Mouse (Mus musculus): ENCODE data around the gene Zfp101. TPM values are rescaled to one million over a fixed set of nuclear protein-coding genes. Genes with fewer than 3 reads are reported as not detected.

Gene Zfp101
- 21.6 and 25.0 TPM in 2 replicates for polyA plus RNA-seq (2014; fragmentation: Nextera tagmentation; extraction: Ambion mirVana)

DNA sequence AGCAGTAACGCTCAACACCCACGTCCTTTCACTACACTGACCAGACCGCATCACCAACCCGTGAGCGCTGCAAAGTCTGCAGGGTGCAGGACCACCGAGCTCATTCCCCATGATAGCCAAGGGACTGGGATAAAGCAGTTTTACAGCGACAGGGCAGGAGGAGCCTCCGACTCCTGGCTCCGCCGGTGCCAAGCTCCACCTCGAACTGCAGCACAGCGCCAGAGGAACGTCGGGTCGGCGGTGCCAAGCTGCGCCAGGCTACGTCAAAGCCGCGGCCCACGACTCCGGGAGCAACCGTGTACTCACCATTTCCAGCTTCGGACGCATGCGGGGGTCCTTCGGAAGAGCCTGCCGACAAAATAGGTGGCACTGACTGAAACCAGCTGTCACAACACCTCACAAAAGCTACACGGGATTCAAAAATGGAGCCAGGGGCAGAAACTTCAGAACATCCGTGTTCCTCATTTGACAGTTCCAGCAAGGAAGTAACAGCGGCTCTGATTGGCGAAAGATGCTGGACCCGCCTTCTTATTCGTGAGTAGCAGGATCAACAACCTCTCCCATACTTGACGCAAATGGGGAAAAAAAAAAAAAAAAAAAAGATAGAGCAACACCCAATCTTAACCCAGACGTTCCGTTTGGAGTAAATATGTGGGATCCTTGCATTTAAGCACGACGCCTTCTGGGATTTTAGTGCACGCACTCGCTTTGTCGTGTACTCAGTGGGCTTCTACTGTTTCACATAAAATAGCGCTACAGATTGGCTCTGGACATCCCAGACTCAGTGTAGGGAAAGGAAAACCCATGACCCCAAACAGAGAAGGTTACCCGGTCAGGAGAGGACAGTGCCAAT lies at the start of gene Zfp101:
Gene Zfp101 (minus strand): TSS at position 460 of the 853 bp plus-strand sequence.
- H3K9me3 ChIP-seq (ENCODE audit: control insufficient read depth, low read length): no peaks in the 10 kb centered on the region
- peak within 1 kb of the TSS; percentile 88 for H3K4me3 ChIP-seq (ENCODE audit: low read depth, low read length)
- no peaks in the 10 kb centered on the region for H3K27me3 ChIP-seq (ENCODE audit: control insufficient read depth, insufficient read depth, low read length)
- ATAC-seq (replicated peaks; ENCODE audit: low FRiP score) (peak; percentile 96), DNase-seq (ENCODE audit: low spot score) (peak; percentile 86)
- H3K4me1 ChIP-seq (replicated peaks; ENCODE audit: control insufficient read depth, insufficient read depth, low read length): peaks cover 5% of the 10 kb centered on the region; the same call in 1 of the 2 replicates
- peak within 1 kb of the TSS; percentile 65 for H3K4me2 ChIP-seq (ENCODE audit: low read depth, low read length, severe bottlenecking)
- peak within 1 kb of the TSS; percentile 74 for H3K9ac ChIP-seq (ENCODE audit: low read length)
- no peaks in the 10 kb centered on the region for H3K36me3 ChIP-seq (ENCODE audit: control insufficient read depth, insufficient read depth, low read length)
- H3K27ac ChIP-seq (ENCODE audit: low read depth, low read length): no peak within 1 kb of the TSS
- WGBS: under 1% methylated on average over 44 of the region's 44 CpGs

DNA sequence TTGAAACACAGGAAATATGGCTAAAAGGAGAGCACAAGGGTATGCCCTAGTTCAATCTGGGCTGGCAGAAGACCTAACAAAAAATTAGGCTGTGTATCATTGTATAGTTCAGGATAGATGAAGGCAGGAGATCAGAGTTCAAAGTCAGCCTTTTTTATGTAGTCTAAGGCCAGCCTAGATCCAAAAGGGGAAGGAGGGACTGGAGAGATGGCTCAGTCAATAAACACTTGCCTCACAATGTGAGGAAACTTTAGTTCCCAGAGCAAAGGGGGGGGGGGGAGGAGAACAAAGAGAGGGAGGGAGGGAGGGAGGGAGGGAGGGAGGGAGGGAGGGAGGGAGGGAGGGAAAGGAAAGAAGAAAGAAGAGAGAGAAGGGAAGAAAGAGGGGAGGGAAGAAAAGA lies 46.7 kb upstream of the Zfp101 start:
- H3K4me1 ChIP-seq (replicated peaks; ENCODE audit: control insufficient read depth, insufficient read depth, low read length): no peaks in the 10 kb centered on the region
- no peak overlapping the region for H3K9ac ChIP-seq (ENCODE audit: low read length)
- H3K27me3 ChIP-seq (ENCODE audit: control insufficient read depth, insufficient read depth, low read length): no peaks in the 10 kb centered on the region
- H3K27ac ChIP-seq (ENCODE audit: low read depth, low read length): no peak overlapping the region
- DNase-seq (ENCODE audit: low spot score) (no peak), ATAC-seq (replicated peaks; ENCODE audit: low FRiP score) (no peak)
- H3K36me3 ChIP-seq (ENCODE audit: control insufficient read depth, insufficient read depth, low read length): no peaks in the 10 kb centered on the region
- H3K9me3 ChIP-seq (ENCODE audit: control insufficient read depth, low read length): no peaks in the 10 kb centered on the region
- no peak overlapping the region for H3K4me2 ChIP-seq (ENCODE audit: low read depth, low read length, severe bottlenecking)
- no peak overlapping the region for H3K4me3 ChIP-seq (ENCODE audit: low read depth, low read length)

- Histone ChIP-seq H3K4me3 (ENCODE audit: low read depth, low read length) (no peak overlapping the region), H3K4me1 (replicated peaks; ENCODE audit: control insufficient read depth, insufficient read depth, low read length) (no peaks in the 10 kb centered on the region), H3K9ac (ENCODE audit: low read length) (no peak overlapping the region), H3K9me3 (ENCODE audit: control insufficient read depth, low read length) (no peaks in the 10 kb centered on the region), H3K36me3 (ENCODE audit: control insufficient read depth, insufficient read depth, low read length) (no peaks in the 10 kb centered on the region), H3K27me3 (ENCODE audit: control insufficient read depth, insufficient read depth, low read length) (no peaks in the 10 kb centered on the region), H3K27ac (ENCODE audit: low read depth, low read length) (no peak overlapping the region), H3K4me2 (ENCODE audit: low read depth, low read length, severe bottlenecking) (no peak overlapping the region)
- 82% methylated on average over 5 of the region's 5 CpGs for WGBS
- DNase-seq (ENCODE audit: low spot score) (no peak), ATAC-seq (replicated peaks; ENCODE audit: low FRiP score) (no peak)
These were observed 45.5 kb upstream of the Zfp101 start for GRCm38 (mm10) chr17:33439922-33440321.

DNA sequence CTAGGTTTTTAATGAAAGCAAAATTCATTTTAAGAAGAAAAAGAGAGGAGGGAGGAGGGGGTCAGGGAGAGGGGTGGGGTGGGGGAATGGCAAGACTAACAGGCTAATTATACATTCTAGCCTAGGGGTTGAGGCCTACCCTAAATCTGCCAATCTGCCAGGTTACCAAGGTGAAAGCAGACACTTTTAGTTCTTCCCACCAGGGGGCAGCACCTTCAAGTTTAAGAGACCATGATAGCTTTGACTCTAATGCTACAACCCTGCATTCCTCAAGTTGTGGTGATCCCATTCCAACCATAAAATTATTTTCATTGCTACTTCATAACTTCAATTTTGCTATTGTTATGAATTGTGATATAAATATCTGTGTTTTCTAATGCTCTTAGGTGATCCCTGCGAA lies 44.7 kb upstream of the Zfp101 start:
- H3K4me1 ChIP-seq (replicated peaks; ENCODE audit: control insufficient read depth, insufficient read depth, low read length): no peaks in the 10 kb centered on the region
- no peak overlapping the region for H3K27ac ChIP-seq (ENCODE audit: low read depth, low read length)
- no peak overlapping the region for H3K4me2 ChIP-seq (ENCODE audit: low read depth, low read length, severe bottlenecking)
- H3K9ac ChIP-seq (ENCODE audit: low read length): no peak overlapping the region
- ATAC-seq (replicated peaks; ENCODE audit: low FRiP score) (no peak; the same call in 1 of the 2 replicates), DNase-seq (ENCODE audit: low spot score) (peak; percentile 75)
- no peaks in the 10 kb centered on the region for H3K27me3 ChIP-seq (ENCODE audit: control insufficient read depth, insufficient read depth, low read length)
- 80% methylated on average over 1 of the region's 1 CpGs for WGBS
- H3K36me3 ChIP-seq (ENCODE audit: control insufficient read depth, insufficient read depth, low read length): no peaks in the 10 kb centered on the region
- no peak overlapping the region for H3K4me3 ChIP-seq (ENCODE audit: low read depth, low read length)
- no peaks in the 10 kb centered on the region for H3K9me3 ChIP-seq (ENCODE audit: control insufficient read depth, low read length)

- Histone ChIP-seq H3K4me2 (ENCODE audit: low read depth, low read length, severe bottlenecking) (no peak within 1 kb of the TSS), H3K27ac (ENCODE audit: low read depth, low read length) (no peak within 1 kb of the TSS), H3K36me3 (ENCODE audit: control insufficient read depth, insufficient read depth, low read length) (no peaks in the 10 kb centered on the region), H3K4me1 (replicated peaks; ENCODE audit: control insufficient read depth, insufficient read depth, low read length) (no peaks in the 10 kb centered on the region), H3K9me3 (ENCODE audit: control insufficient read depth, low read length) (no peaks in the 10 kb centered on the region), H3K4me3 (ENCODE audit: low read depth, low read length) (no peak within 1 kb of the TSS), H3K9ac (ENCODE audit: low read length) (no peak within 1 kb of the TSS), H3K27me3 (ENCODE audit: control insufficient read depth, insufficient read depth, low read length) (no peaks in the 10 kb centered on the region)
- 87% methylated on average over 3 of the region's 3 CpGs for WGBS
- DNase-seq (ENCODE audit: low spot score) (no peak), ATAC-seq (replicated peaks; ENCODE audit: low FRiP score) (no peak)
These were observed 37.8 kb upstream of the Zfp101 start, which contains the start of gene Actl9 for GRCm38 (mm10) chr17:33432019-33432946. Gene Actl9 (plus strand): TSS chr17:33432896.

- ATAC-seq (replicated peaks; ENCODE audit: low FRiP score): no peak
- 92% methylated on average over 5 of the region's 5 CpGs for WGBS
- DNase-seq (ENCODE audit: low spot score): no peak
- H3K4me1 ChIP-seq (replicated peaks; ENCODE audit: control insufficient read depth, insufficient read depth, low read length): peaks cover 5% of the 10 kb centered on the region; the same call in 1 of the 2 replicates
- no peaks in the 10 kb centered on the region for H3K27me3 ChIP-seq (ENCODE audit: control insufficient read depth, insufficient read depth, low read length)
- H3K9me3 ChIP-seq (ENCODE audit: control insufficient read depth, low read length): no peaks in the 10 kb centered on the region
- no peak overlapping the region for H3K9ac ChIP-seq (ENCODE audit: low read length)
- H3K4me2 ChIP-seq (ENCODE audit: low read depth, low read length, severe bottlenecking): no peak overlapping the region
- H3K27ac ChIP-seq (ENCODE audit: low read depth, low read length): no peak overlapping the region
- H3K4me3 ChIP-seq (ENCODE audit: low read depth, low read length): no peak overlapping the region
- no peaks in the 10 kb centered on the region for H3K36me3 ChIP-seq (ENCODE audit: control insufficient read depth, insufficient read depth, low read length)
These were observed 2.2 kb downstream of the Zfp101 start for GRCm38 (mm10) chr17:33392271-33392670.

DNA sequence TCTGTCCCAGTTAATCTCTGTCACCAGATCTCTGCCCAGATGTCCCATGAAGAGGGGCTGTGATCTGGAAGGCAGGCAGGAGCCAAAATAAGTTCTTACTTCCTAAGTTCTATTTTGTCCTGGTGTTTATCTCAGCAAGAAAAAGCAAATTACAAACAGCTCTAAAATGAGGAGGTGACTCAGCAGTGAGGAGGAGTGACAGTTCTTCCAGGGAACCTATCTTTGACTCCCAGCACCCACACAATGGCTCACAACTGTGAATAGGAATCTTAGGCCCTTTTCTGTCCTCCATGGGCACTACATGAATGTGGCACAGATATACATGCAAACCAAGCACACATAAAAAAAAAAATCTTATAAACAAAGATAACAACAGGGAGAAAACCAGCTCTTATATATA lies 8.7 kb downstream of the Zfp101 start:
- H3K36me3 ChIP-seq (ENCODE audit: control insufficient read depth, insufficient read depth, low read length): peaks cover 15% of the 10 kb centered on the region
- DNase-seq (ENCODE audit: low spot score) (no peak), ATAC-seq (replicated peaks; ENCODE audit: low FRiP score) (no peak)

DNA sequence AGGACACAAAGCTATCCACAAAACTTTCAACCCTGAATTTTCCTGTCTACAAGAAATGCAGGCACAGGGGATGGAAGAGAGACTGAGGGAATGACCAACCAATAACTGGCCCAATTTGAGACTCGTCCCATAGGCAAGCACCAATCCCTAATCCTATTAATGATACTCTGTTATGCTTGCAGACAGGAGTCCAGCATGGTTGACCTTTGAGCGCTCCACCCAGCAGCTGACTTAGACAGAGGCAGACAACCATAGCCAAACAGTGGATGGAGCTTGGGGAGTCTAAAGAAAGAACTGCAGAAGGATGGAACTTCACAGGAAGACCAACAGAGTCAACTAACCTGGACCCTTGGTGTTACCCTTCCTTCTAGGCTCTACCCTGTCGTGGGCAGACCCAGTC lies 21.6 kb downstream of the Zfp101 start:
- 81% methylated on average over 3 of the region's 3 CpGs for WGBS

More for the DNA sequence above, 8.7 kb downstream of the Zfp101 start:
- Histone ChIP-seq H3K27me3 (ENCODE audit: control insufficient read depth, insufficient read depth, low read length) (no peaks in the 10 kb centered on the region), H3K4me3 (ENCODE audit: low read depth, low read length) (no peak overlapping the region), H3K4me2 (ENCODE audit: low read depth, low read length, severe bottlenecking) (no peak overlapping the region), H3K27ac (ENCODE audit: low read depth, low read length) (no peak overlapping the region), H3K4me1 (replicated peaks; ENCODE audit: control insufficient read depth, insufficient read depth, low read length) (no peaks in the 10 kb centered on the region), H3K9me3 (ENCODE audit: control insufficient read depth, low read length) (no peaks in the 10 kb centered on the region), H3K9ac (ENCODE audit: low read length) (no peak overlapping the region)

More for the DNA sequence above, 21.6 kb downstream of the Zfp101 start:
- ATAC-seq (replicated peaks; ENCODE audit: low FRiP score) (no peak), DNase-seq (ENCODE audit: low spot score) (no peak)
- H3K9ac ChIP-seq (ENCODE audit: low read length): no peak overlapping the region
- no peaks in the 10 kb centered on the region for H3K9me3 ChIP-seq (ENCODE audit: control insufficient read depth, low read length)
- no peak overlapping the region for H3K4me2 ChIP-seq (ENCODE audit: low read depth, low read length, severe bottlenecking)
- no peaks in the 10 kb centered on the region for H3K36me3 ChIP-seq (ENCODE audit: control insufficient read depth, insufficient read depth, low read length)
- H3K4me1 ChIP-seq (replicated peaks; ENCODE audit: control insufficient read depth, insufficient read depth, low read length): no peaks in the 10 kb centered on the region
- H3K27ac ChIP-seq (ENCODE audit: low read depth, low read length): no peak overlapping the region
- no peaks in the 10 kb centered on the region for H3K27me3 ChIP-seq (ENCODE audit: control insufficient read depth, insufficient read depth, low read length)
- H3K4me3 ChIP-seq (ENCODE audit: low read depth, low read length): no peak overlapping the region
